Comparison of ENCODE assay signal across 9 mouse cellular contexts in the genomic region with DNA sequence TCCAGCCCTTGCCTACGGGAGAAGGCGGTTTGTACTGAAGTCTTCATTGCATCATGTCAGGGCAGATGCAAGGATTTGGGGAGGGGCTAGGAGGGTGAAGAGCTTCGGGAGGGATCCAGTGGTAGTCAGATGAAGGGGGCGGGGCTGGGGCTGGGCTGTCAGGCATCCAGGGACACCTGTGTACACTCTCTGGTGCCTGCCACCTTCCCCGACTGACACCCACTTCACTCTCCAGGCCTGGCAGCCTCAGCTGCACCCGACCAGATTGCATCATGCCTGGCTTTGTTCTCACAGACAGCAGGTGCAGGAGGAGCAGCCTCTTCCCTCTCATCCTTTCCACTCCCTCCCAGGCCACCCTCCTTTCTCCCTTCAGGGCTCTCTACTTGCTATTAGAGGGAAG. TPM values are rescaled to one million over a fixed set of nuclear protein-coding genes. Genes with fewer than 3 reads are reported as not detected.
DNase-seq lines count a peak whose midpoint lies in the region; ATAC-seq lines count a peak whose summit lies in the region.
"Had no signal": no experiment of that assay in that cellular context is flagged by ENCODE, and none has a peak within 500 bp of the region (broad histone marks: within the 10 kb centered on the region; RNA-seq: fewer than 3 reads in every experiment).

No protein-coding gene starts in this region.

- no peak for DNase-seq in limb, embryonic 10.5 days (ENCODE audit: low spot score)
- peak; percentile 88 for DNase-seq in cerebellum, adult 11-12 months
- peak; percentile 87 for DNase-seq in midbrain, embryonic 11.5 days (ENCODE audit: low spot score, missing footprints)
- peak; percentile 62 to 76 for DNase-seq in thymus, postnatal 10 days (ENCODE audit: low spot score in 2 of 2)
- DNase-seq in kidney, adult 8-10 months: no peak
- DNase-seq in kidney, postnatal 36 days: no peak

- ATAC-seq in limb, embryonic 12.5 days (ENCODE audit: insufficient number of reproducible peaks, insufficient read depth, low FRiP score, low TSS enrichment, low read depth): no peak
- 0 out of 2 replicates have a peak, but pooled peaks have one; percentile 30 for ATAC-seq in heart, embryonic 16.5 days (replicated peaks; ENCODE audit: extremely low read depth, insufficient read depth, low FRiP score)
- no peak for ATAC-seq in midbrain, embryonic 11.5 days (ENCODE audit: low FRiP score)

- no peak overlapping the region for H3K9ac ChIP-seq in limb, embryonic 12.5 days (replicated peaks)
- no peak overlapping the region for H3K9ac ChIP-seq in heart, embryonic 16.5 days (ENCODE audit: low read length)
- H3K9ac ChIP-seq in midbrain, embryonic 11.5 days (ENCODE audit: low read length): no peak overlapping the region
- H3K9ac ChIP-seq: liver, embryonic 15.5 days had no signal

- 21% methylated on average over 6 of the region's 6 CpGs for WGBS in limb, embryonic 12.5 days
- 13% methylated on average over 6 of the region's 6 CpGs for WGBS in limb, embryonic 10.5 days
- 9% methylated on average over 6 of the region's 6 CpGs for WGBS in heart, embryonic 16.5 days
- WGBS in midbrain, embryonic 11.5 days: 16% methylated on average over 6 of the region's 6 CpGs

- peak overlapping the region; percentile 74 for H3K4me2 ChIP-seq in limb, embryonic 12.5 days
- H3K4me2 ChIP-seq in heart, embryonic 16.5 days (ENCODE audit: low read depth, low read length): no peak overlapping the region
- no peak overlapping the region for H3K4me2 ChIP-seq in midbrain, embryonic 11.5 days

- peaks cover 13% of the 10 kb centered on the region for H3K36me3 ChIP-seq in limb, embryonic 12.5 days
- peaks cover 18% of the 10 kb centered on the region for H3K36me3 ChIP-seq in limb, embryonic 10.5 days
- no peaks in the 10 kb centered on the region for H3K36me3 ChIP-seq in heart, embryonic 16.5 days (ENCODE audit: control insufficient read depth, insufficient read depth)
- H3K36me3 ChIP-seq in midbrain, embryonic 11.5 days (ENCODE audit: control insufficient read depth, insufficient read depth, low read length): no peaks in the 10 kb centered on the region
- H3K36me3 ChIP-seq: liver, embryonic 15.5 days had no signal

- H3K4me1 ChIP-seq in limb, embryonic 12.5 days (replicated peaks): peaks cover 22% of the 10 kb centered on the region
- H3K4me1 ChIP-seq in limb, embryonic 10.5 days: peaks cover 46% of the 10 kb centered on the region
- peaks cover 29% of the 10 kb centered on the region for H3K4me1 ChIP-seq in heart, embryonic 16.5 days (ENCODE audit: control insufficient read depth, insufficient read depth, low read length)
- peaks cover 18% of the 10 kb centered on the region for H3K4me1 ChIP-seq in midbrain, embryonic 11.5 days (ENCODE audit: control insufficient read depth, insufficient read depth, low read length)

- H3K9me3 ChIP-seq in limb, embryonic 12.5 days: no peaks in the 10 kb centered on the region; the same call in 1 of the 2 replicates
- H3K9me3 ChIP-seq in limb, embryonic 10.5 days (replicated peaks): no peaks in the 10 kb centered on the region
- H3K9me3 ChIP-seq in heart, embryonic 16.5 days (replicated peaks; ENCODE audit: control insufficient read depth, low read length): no peaks in the 10 kb centered on the region
- H3K9me3 ChIP-seq in midbrain, embryonic 11.5 days (ENCODE audit: control insufficient read depth, low read length): no peaks in the 10 kb centered on the region
- H3K9me3 ChIP-seq: liver, embryonic 15.5 days had no signal

- H3K27me3 ChIP-seq in limb, embryonic 12.5 days: peaks cover 34% of the 10 kb centered on the region; the same call in 1 of the 2 replicates
- H3K27me3 ChIP-seq in limb, embryonic 10.5 days (ENCODE audit: low read depth, poor library complexity, severe bottlenecking): peaks cover 55% of the 10 kb centered on the region
- no peaks in the 10 kb centered on the region; the same call in 1 of the 2 replicates for H3K27me3 ChIP-seq in heart, embryonic 16.5 days (ENCODE audit: control insufficient read depth, insufficient read depth, low read length)
- peaks cover 4% of the 10 kb centered on the region; the same call in 1 of the 2 replicates for H3K27me3 ChIP-seq in midbrain, embryonic 11.5 days (ENCODE audit: control insufficient read depth, insufficient read depth, low read length)

- no peak overlapping the region for H3K4me3 ChIP-seq in limb, embryonic 12.5 days (replicated peaks)
- H3K4me3 ChIP-seq in limb, embryonic 10.5 days: no peak overlapping the region
- no peak overlapping the region for H3K4me3 ChIP-seq in heart, embryonic 16.5 days (ENCODE audit: low read length)
- H3K4me3 ChIP-seq in midbrain, embryonic 11.5 days (ENCODE audit: low read depth, low read length): no peak overlapping the region

- no peak overlapping the region for H3K27ac ChIP-seq in limb, embryonic 12.5 days
- no peak overlapping the region for H3K27ac ChIP-seq in limb, embryonic 10.5 days
- no peak overlapping the region for H3K27ac ChIP-seq in heart, embryonic 16.5 days (ENCODE audit: low read length)
- H3K27ac ChIP-seq in midbrain, embryonic 11.5 days (ENCODE audit: low read depth, low read length): no peak overlapping the region
- H3K27ac ChIP-seq: liver, embryonic 15.5 days had no signal

RNA-seq across cellular contexts. Expression of a gene that starts 14.3 kb away (rescaled TPM):
- 7.3 and 7.4 TPM in 2 replicates for polyA plus RNA-seq in limb, embryonic 12.5 days (2016; fragmentation: Nextera tagmentation; extraction: Ambion mirVana)
- 3.5 and 3.9 TPM in 2 replicates for polyA plus RNA-seq in limb, embryonic 10.5 days (2016; fragmentation: Nextera tagmentation; extraction: Ambion mirVana)
- 5.5 and 6.1 TPM in 2 replicates for polyA plus RNA-seq in heart, embryonic 16.5 days (2015; fragmentation: Nextera tagmentation; extraction: Ambion mirVana)
- 2.5 and 2.8 TPM in 2 replicates for polyA plus RNA-seq in midbrain, embryonic 11.5 days (2014; fragmentation: Nextera tagmentation; extraction: Ambion mirVana)

RNA-seq across cellular contexts. Expression of a gene that starts 38.7 kb away (rescaled TPM):
- polyA plus RNA-seq in limb, embryonic 12.5 days (2016; fragmentation: Nextera tagmentation; extraction: Ambion mirVana): 5.1 and 5.5 TPM in 2 replicates
- polyA plus RNA-seq in limb, embryonic 10.5 days (2016; fragmentation: Nextera tagmentation; extraction: Ambion mirVana): 3.5 and 4.4 TPM in 2 replicates
- polyA plus RNA-seq in heart, embryonic 16.5 days (2015; fragmentation: Nextera tagmentation; extraction: Ambion mirVana): 3.1 and 3.2 TPM in 2 replicates
- polyA plus RNA-seq in midbrain, embryonic 11.5 days (2014; fragmentation: Nextera tagmentation; extraction: Ambion mirVana): 3.4 and 3.7 TPM in 2 replicates

RNA-seq across cellular contexts. Expression of a gene that starts 49.2 kb away (rescaled TPM):
- 0.05 and 0.14 TPM in 2 replicates for polyA plus RNA-seq in limb, embryonic 12.5 days (2016; fragmentation: Nextera tagmentation; extraction: Ambion mirVana)
- 0.10 and 0.11 TPM in 2 replicates for polyA plus RNA-seq in limb, embryonic 10.5 days (2016; fragmentation: Nextera tagmentation; extraction: Ambion mirVana)
- 0.09 and 0.12 TPM in 2 replicates for polyA plus RNA-seq in heart, embryonic 16.5 days (2015; fragmentation: Nextera tagmentation; extraction: Ambion mirVana)
- polyA plus RNA-seq in midbrain, embryonic 11.5 days (2014; fragmentation: Nextera tagmentation; extraction: Ambion mirVana): 0.03 TPM in 1 of 2 replicates, not detected in the other
- polyA plus RNA-seq: liver, embryonic 15.5 days had no signal

Comparison
In these comparisons a context has a peak if more than half of its experiments do, and no peak if none do; other contexts are left out.
1. DNase-seq: peak in cerebellum, adult 11-12 months (single experiment), midbrain, embryonic 11.5 days (single experiment) and thymus, postnatal 10 days (2 of 2); none in limb, embryonic 10.5 days (single experiment), kidney, adult 8-10 months (0 of 2) and kidney, postnatal 36 days (0 of 2).